Mouse (Mus musculus) urinary bladder, postnatal 10 days (tissue): Measurements from ENCODE around the gene Usp46.

Experiments used
- DNase-seq: peaks from one replicate; pipeline ENCODE4 v3.0.0; 2022; ENCODE audit warnings: low spot score

The Usp46 gene

GRCm38 (mm10) chr5:73953066-73953614 is 115.1 kb downstream of the Usp46 start:
- DNase-seq = no peak

GRCm38 (mm10) chr5:73951649-73952000 is 116.6 kb downstream of the Usp46 start:
- DNase-seq = no peak

- no peak for DNase-seq
Measured at GRCm38 (mm10) chr5:73950809-73951648, 117.2 kb downstream of the Usp46 start.
